Mouse (Mus musculus) hindbrain, embryonic 10.5 days (tissue): ENCODE measurements at regions not wholly inside any gene's neighbourhood (a gene's known extent, or its start where the extent isn't known, plus 50 kb on each side); places are given as distances from the start of the nearest gene placed in this dataset.
A peak's percentile ranks its signal among the peaks of the same experiment; 100 is the strongest.

Experiments
- DNase-seq: peaks from one replicate; pipeline ENCODE4 v3.0.0-alpha.2; 2017; ENCODE audit warnings: low spot score
- H3K27ac ChIP-seq: fragments of 300-500 bp; sonication (generic); 2 replicates; pipeline ENCODE4 v1.5.1; 2016; ENCODE audit warnings: mild to moderate bottlenecking, moderate library complexity
- H3K27me3 ChIP-seq: fragments of 300-500 bp; sonication (generic); 2 replicates; pipeline ENCODE4 v1.6.1; 2016; ENCODE audit warnings: mild to moderate bottlenecking; ENCODE audit not compliant: poor library complexity, insufficient read depth, severe bottlenecking
- H3K36me3 ChIP-seq: fragments of 300-500 bp; sonication (generic); 2 replicates; pipeline ENCODE4 v1.6.1; 2016; ENCODE audit warnings: mild to moderate bottlenecking, moderate library complexity
- H3K4me1 ChIP-seq: fragments of 300-500 bp; sonication (generic); replicated peaks from 2 replicates; pipeline ENCODE4 v1.6.1; 2016; ENCODE audit warnings: mild to moderate bottlenecking
- H3K4me3 ChIP-seq: fragments of 300-500 bp; sonication (generic); 2 replicates; pipeline ENCODE4 v1.5.1; 2016; ENCODE audit warnings: mild to moderate bottlenecking, moderate library complexity
- H3K9me3 ChIP-seq: fragments of 300-500 bp; sonication (generic); 2 replicates; pipeline ENCODE4 v1.6.1; 2016; ENCODE audit warnings: mild to moderate bottlenecking, moderate library complexity
- WGBS: fragments of 180-500 bp; shearing (Covaris S2); methylation state at CpG from one replicate; pipeline ENCODE4 v1.1.7; 2016; 5-methylcytosine and 5-hydroxymethylcytosine counted together

- H3K27ac ChIP-seq: no peak overlapping the region
- no peaks in the 10 kb centered on the region for H3K9me3 ChIP-seq
- no peaks in the 10 kb centered on the region for H3K36me3 ChIP-seq
Measured at GRCm38 (mm10) chr12:99073766-99074165, 153.4 kb downstream of the Ttc8 start.

DNA sequence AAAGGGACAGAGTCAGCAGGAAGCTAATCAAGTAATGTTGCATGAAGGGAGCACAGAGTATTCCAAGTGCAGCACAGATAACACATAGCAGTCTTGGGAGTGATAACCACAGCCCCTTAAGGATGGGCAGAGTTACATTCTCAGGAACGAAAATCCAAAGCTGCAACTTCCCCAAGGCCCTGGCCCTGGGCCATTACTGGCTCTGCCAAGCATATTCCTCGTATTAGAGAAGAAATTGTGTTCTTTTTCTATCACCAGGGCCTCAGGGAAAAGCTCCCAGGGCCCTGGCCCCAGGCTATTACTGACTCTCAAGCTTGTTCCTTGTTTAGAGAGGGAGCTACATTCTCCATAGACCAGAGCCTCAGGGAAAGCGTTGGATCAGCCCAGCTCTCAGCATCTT is 157.0 kb downstream of the Ttc8 start:
- Histone ChIP-seq H3K36me3 (no peaks in the 10 kb centered on the region), H3K9me3 (no peaks in the 10 kb centered on the region), H3K27ac (no peak overlapping the region), H3K27me3 (0 out of 2 replicates have a peak, but pooled peaks cover 6% of the 10 kb centered on the region), H3K4me3 (no peak overlapping the region), H3K4me1 (peaks cover 3% of the 10 kb centered on the region; the same call in 1 of the 2 replicates)
- WGBS: 81% methylated on average over 3 of the region's 3 CpGs
- DNase-seq: no peak

More at GRCm38 (mm10) chr12:99073766-99074165, 153.4 kb downstream of the Ttc8 start:
- Histone ChIP-seq H3K27me3 (0 out of 2 replicates have a peak, but pooled peaks cover 5% of the 10 kb centered on the region), H3K4me1 (peaks cover 8% of the 10 kb centered on the region; the same call in 1 of the 2 replicates), H3K4me3 (no peak overlapping the region)
- WGBS: 90% methylated on average over 5 of the region's 5 CpGs
- no peak for DNase-seq

DNA sequence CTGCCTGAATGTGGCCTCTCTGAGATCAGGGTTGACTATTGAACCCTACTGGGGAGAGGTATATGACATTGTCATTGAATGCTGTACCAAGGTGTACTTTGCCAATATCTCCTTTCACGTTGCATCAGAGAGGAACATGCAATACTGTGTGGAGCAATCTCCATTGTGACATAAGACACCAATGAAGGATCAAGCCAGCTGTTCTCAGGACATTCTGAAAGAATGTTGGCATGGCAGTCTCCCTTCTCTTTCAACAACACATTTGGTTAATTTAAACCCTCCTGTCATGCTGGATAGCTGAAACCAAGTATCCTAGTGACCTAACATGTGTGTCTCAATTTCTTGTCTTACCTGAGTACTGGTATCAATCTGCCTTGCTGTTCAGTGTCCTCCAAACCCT is 159.5 kb downstream of the Ttc8 start:
- no peaks in the 10 kb centered on the region for H3K36me3 ChIP-seq
- H3K9me3 ChIP-seq: no peaks in the 10 kb centered on the region
- peaks cover 15% of the 10 kb centered on the region; the same call in 1 of the 2 replicates for H3K27me3 ChIP-seq
- no peak overlapping the region for H3K4me3 ChIP-seq
- 83% methylated on average over 1 of the region's 1 CpGs for WGBS
- no peak overlapping the region for H3K27ac ChIP-seq
- H3K4me1 ChIP-seq: peaks cover 13% of the 10 kb centered on the region
- no peak for DNase-seq

GRCm38 (mm10) chr12:99083616-99084015 is 163.2 kb downstream of the Ttc8 start:
- Histone ChIP-seq H3K27ac (peak overlapping the region; percentile 57; the same call in 1 of the 2 replicates), H3K9me3 (no peaks in the 10 kb centered on the region), H3K36me3 (no peaks in the 10 kb centered on the region), H3K4me3 (no peak overlapping the region), H3K4me1 (peaks cover 34% of the 10 kb centered on the region), H3K27me3 (peaks cover 17% of the 10 kb centered on the region; the same call in 1 of the 2 replicates)
- no peak for DNase-seq
- 43% methylated on average over 11 of the region's 11 CpGs for WGBS

GRCm38 (mm10) chr12:99084144-99084543 is 163.8 kb downstream of the Ttc8 start:
- H3K4me1 ChIP-seq: peaks cover 35% of the 10 kb centered on the region
- peaks cover 17% of the 10 kb centered on the region; the same call in 1 of the 2 replicates for H3K27me3 ChIP-seq
- DNase-seq: peak; percentile 90
- H3K27ac ChIP-seq: peak overlapping the region; percentile 70
- H3K9me3 ChIP-seq: no peaks in the 10 kb centered on the region
- H3K4me3 ChIP-seq: no peak overlapping the region
- WGBS: 3% methylated on average over 18 of the region's 18 CpGs
- H3K36me3 ChIP-seq: no peaks in the 10 kb centered on the region

DNA sequence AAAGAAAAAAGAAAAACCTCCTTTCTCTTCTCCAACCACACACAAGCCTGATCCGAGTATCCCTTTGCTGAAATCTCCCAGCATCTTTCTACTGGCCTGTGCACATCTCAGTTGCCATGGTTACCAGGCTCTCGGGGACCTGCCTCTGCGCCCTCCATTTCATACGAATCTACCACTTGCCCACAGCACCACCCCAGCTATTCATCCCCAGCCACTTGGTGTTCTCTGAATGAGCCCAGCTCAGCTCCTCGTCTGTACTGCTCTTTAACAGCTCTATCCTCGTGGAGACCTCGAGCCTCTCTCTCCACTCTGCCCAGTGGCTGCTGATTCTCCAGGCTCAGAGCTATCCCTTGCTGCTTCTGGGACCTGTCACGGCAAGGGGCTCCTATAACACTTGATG is 166.9 kb downstream of the Ttc8 start:
- no peak for DNase-seq
- H3K4me3 ChIP-seq: no peak overlapping the region
- 45% methylated on average over 8 of the region's 8 CpGs for WGBS
- H3K4me1 ChIP-seq: peaks cover 35% of the 10 kb centered on the region
- peaks cover 17% of the 10 kb centered on the region; the same call in 1 of the 2 replicates for H3K27me3 ChIP-seq
- H3K9me3 ChIP-seq: no peaks in the 10 kb centered on the region
- peak overlapping the region; percentile 63 for H3K27ac ChIP-seq
- no peaks in the 10 kb centered on the region for H3K36me3 ChIP-seq

DNA sequence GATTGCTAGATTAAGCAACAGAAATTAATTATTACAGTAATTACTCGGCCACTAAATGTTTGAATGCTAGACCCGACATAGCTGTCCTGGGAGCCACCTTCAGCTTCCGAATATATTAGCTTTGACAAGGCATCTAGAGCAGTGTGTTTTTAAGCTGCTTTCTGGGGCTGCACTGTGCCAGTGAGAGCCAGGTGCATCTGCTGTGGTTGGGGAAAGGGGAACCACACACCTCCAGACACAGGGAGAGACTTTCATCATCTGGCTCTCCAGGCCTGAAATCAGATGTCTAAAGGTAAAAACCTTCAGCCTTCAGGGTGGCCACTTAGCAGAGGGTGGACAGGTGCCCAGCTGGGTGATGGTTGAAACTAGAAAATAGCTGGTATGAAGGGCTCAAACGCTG is 171.4 kb downstream of the Ttc8 start:
- 75% methylated on average over 4 of the region's 4 CpGs for WGBS
- Histone ChIP-seq H3K4me1 (peaks cover 20% of the 10 kb centered on the region), H3K4me3 (no peak overlapping the region)

DNA sequence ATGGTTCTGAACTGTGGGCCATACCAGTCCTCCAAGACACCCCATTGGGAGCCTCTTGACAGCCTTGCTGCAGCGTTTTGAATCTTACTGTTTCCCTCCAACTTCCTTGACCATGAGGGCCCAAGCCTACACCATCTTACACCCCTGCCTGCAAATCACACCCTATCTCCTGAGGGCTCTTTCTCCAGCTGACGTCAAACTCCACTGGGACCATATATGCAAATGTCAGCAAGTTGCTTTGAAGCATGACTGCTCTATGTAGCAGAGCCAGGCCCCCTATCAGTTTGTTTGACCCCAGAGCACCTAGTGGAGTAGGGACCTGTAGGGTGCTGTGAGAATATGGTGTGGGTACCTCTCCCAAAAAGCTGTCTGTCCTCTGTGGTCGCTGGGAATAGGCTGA is 172.8 kb downstream of the Ttc8 start:
- no peak for DNase-seq
- Histone ChIP-seq H3K36me3 (no peaks in the 10 kb centered on the region), H3K4me1 (peaks cover 12% of the 10 kb centered on the region; the same call in 1 of the 2 replicates), H3K27ac (no peak overlapping the region), H3K4me3 (no peak overlapping the region), H3K27me3 (no peaks in the 10 kb centered on the region; the same call in 1 of the 2 replicates), H3K9me3 (no peaks in the 10 kb centered on the region)
- 68% methylated on average over 3 of the region's 3 CpGs for WGBS

More for the DNA sequence above, 171.4 kb downstream of the Ttc8 start:
- Histone ChIP-seq H3K9me3 (no peaks in the 10 kb centered on the region), H3K27ac (no peak overlapping the region), H3K27me3 (peaks cover under 1% of the 10 kb centered on the region; the same call in 1 of the 2 replicates), H3K36me3 (no peaks in the 10 kb centered on the region)
- no peak for DNase-seq

DNA sequence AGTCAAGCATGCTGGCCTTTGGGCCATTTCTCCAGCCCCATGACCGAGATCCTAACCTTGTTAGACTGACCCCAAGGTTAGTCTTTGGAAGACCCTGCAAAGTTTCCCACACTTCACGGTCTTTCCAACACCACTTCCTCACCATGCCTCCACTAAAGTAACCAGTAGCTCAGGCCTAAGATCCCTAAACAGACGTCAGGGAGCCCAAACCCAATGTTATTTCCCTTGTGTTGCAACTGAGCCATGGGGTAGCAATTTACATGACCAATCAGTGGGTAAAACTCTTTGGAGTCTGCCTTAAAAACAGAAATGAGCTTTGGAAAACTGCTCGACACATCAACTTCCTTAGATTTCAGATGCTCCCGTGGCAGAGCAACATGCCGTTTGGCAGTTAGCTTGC is 173.6 kb downstream of the Ttc8 start:
- H3K9me3 ChIP-seq: no peaks in the 10 kb centered on the region
- no peaks in the 10 kb centered on the region; the same call in 1 of the 2 replicates for H3K27me3 ChIP-seq
- WGBS: 85% methylated on average over 6 of the region's 6 CpGs

DNA sequence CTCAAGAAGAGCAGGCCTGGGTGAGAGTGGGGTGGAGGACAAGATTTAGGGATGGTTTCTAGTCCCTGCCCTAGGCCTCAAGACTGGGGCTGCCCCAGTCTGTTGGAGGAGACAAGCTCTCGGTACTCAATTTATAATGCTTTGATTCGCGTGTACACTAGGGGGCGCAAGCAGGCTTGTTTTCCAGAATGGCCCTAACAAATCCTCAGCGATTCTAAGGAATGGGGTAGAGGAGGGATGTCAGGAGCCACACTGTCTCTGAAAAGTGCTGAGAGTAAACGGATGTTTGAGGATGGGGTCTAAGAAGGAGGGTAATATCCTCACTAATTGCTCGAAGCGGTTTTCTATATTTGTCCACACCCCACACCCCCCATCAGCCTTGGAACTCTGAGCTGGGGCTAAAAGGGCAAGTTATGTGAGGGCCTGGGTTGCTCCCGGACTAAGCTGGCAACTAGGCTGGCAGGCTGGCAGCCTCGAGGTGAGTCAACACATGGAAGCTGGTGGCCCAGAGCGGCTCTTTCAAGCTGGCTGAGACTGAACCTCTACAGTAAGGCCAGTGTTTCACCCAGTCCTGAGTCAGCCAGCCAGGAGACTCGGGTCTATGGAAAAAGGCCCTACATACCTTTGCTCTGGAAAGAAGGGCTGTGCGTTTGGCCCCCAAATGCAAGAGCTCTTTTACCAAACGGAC is 176.7 kb downstream of the Ttc8 start:
- no peaks in the 10 kb centered on the region for H3K36me3 ChIP-seq
- no peaks in the 10 kb centered on the region; the same call in 1 of the 2 replicates for H3K27me3 ChIP-seq
- 36% methylated on average over 14 of the region's 14 CpGs for WGBS
- H3K27ac ChIP-seq: peak overlapping the region; percentile 53; the same call in 1 of the 2 replicates
- peak; percentile 87 for DNase-seq
- no peak overlapping the region for H3K4me3 ChIP-seq
- peaks cover 6% of the 10 kb centered on the region; the same call in 1 of the 2 replicates for H3K4me1 ChIP-seq
- no peaks in the 10 kb centered on the region for H3K9me3 ChIP-seq

More for the DNA sequence above, 173.6 kb downstream of the Ttc8 start:
- Histone ChIP-seq H3K36me3 (no peaks in the 10 kb centered on the region), H3K4me1 (peaks cover 6% of the 10 kb centered on the region; the same call in 1 of the 2 replicates), H3K27ac (no peak overlapping the region), H3K4me3 (no peak overlapping the region)
- DNase-seq: no peak

DNA sequence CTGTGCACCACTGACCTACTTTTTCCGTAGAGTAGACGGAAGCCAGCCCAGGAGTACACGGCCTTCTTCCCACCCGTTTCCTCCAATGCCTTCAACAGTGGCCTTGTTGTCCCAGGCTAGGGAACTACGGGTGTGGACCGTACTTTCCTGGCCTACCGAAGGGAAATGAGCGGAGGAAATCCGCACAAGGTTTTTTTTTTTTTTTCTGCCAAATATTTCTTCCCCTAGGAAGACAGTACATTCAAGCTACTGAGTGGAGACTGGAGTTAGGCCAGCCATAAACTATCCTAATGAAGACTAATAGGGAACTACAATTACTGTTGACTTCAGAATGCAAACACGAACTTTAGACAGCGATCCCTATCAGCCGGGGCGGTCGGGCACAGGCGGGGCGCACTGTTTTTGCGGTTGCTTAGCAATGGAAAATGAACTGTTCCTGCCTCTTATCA is 177.3 kb downstream of the Ttc8 start:
- DNase-seq: no peak
- no peak overlapping the region for H3K27ac ChIP-seq
- no peak overlapping the region for H3K4me3 ChIP-seq
- H3K36me3 ChIP-seq: no peaks in the 10 kb centered on the region
- no peaks in the 10 kb centered on the region for H3K9me3 ChIP-seq
- no peaks in the 10 kb centered on the region; the same call in 1 of the 2 replicates for H3K27me3 ChIP-seq
- 95% methylated on average over 17 of the region's 17 CpGs for WGBS
- peaks cover 6% of the 10 kb centered on the region; the same call in 1 of the 2 replicates for H3K4me1 ChIP-seq

GRCm38 (mm10) chr12:99099881-99100280 is 179.5 kb downstream of the Ttc8 start:
- H3K36me3 ChIP-seq: no peaks in the 10 kb centered on the region
- no peak overlapping the region for H3K27ac ChIP-seq
- no peak for DNase-seq
- H3K9me3 ChIP-seq: no peaks in the 10 kb centered on the region
- no peaks in the 10 kb centered on the region; the same call in 1 of the 2 replicates for H3K27me3 ChIP-seq
- H3K4me3 ChIP-seq: no peak overlapping the region
- H3K4me1 ChIP-seq: peaks cover 6% of the 10 kb centered on the region; the same call in 1 of the 2 replicates
- WGBS: 86% methylated on average over 7 of the region's 7 CpGs

GRCm38 (mm10) chr12:99108616-99109015 is 188.2 kb downstream of the Ttc8 start:
- no peaks in the 10 kb centered on the region for H3K36me3 ChIP-seq
- 89% methylated on average over 5 of the region's 5 CpGs for WGBS
- DNase-seq: no peak
- H3K4me1 ChIP-seq: no peaks in the 10 kb centered on the region
- no peaks in the 10 kb centered on the region for H3K27me3 ChIP-seq
- H3K9me3 ChIP-seq: peaks cover 15% of the 10 kb centered on the region; the same call in 1 of the 2 replicates
- H3K27ac ChIP-seq: no peak overlapping the region
- no peak overlapping the region for H3K4me3 ChIP-seq
